Mouse (Mus musculus) ES-Bruce4 (cell line): ENCODE measurements around the gene Ear6. TPM values are rescaled to one million over a fixed set of nuclear protein-coding genes. Genes with fewer than 3 reads are reported as not detected.
A peak's percentile ranks its signal among the peaks of the same experiment; 100 is the strongest.

Experiments
- H3K27ac ChIP-seq: 2 replicates; pipeline ENCODE4 v1.5.1; 2012; ENCODE audit warnings: low read length, inconsistent platforms; ENCODE audit not compliant: insufficient read depth
- H3K27me3 ChIP-seq: 2 replicates; pipeline ENCODE4 v1.6.1; 2012; ENCODE audit warnings: mild to moderate bottlenecking, low read length, inconsistent platforms; ENCODE audit not compliant: control insufficient read depth, poor library complexity, insufficient read depth, severe bottlenecking
- H3K36me3 ChIP-seq: 2 replicates; pipeline ENCODE4 v1.6.1; 2012; ENCODE audit warnings: inconsistent platforms, mild to moderate bottlenecking, low read length, moderate library complexity; ENCODE audit not compliant: control insufficient read depth, poor library complexity, insufficient read depth, severe bottlenecking
- H3K4me1 ChIP-seq: one replicate; pipeline ENCODE4 v1.8.1; 2011; ENCODE audit warnings: low read length; ENCODE audit not compliant: control insufficient read depth, insufficient read depth
- H3K4me3 ChIP-seq: 2 replicates; pipeline ENCODE4 v1.5.1; 2011; ENCODE audit warnings: low read depth, mild to moderate bottlenecking, low read length
- H3K9ac ChIP-seq: 2 replicates; pipeline ENCODE4 v1.6.1; 2012; ENCODE audit warnings: low read depth, mild to moderate bottlenecking, inconsistent platforms; ENCODE audit not compliant: poor library complexity, severe bottlenecking
- H3K9me3 ChIP-seq: replicated peaks from 2 replicates; pipeline ENCODE4 v1.6.1; 2012; ENCODE audit warnings: mild to moderate bottlenecking, low read length, inconsistent platforms; ENCODE audit not compliant: control insufficient read depth, poor library complexity, insufficient read depth, severe bottlenecking
- CTCF ChIP-seq: IDR thresholded peaks from one replicate; pipeline ENCODE4 v1.8.1; 2011; ENCODE audit warnings: low read depth, low read length
- EP300 ChIP-seq: IDR thresholded peaks from 2 replicates; pipeline ENCODE4 v1.6.1; 2011; ENCODE audit warnings: low read depth, low read length; ENCODE audit not compliant: insufficient read depth
- POLR2A ChIP-seq: IDR thresholded peaks from one replicate; pipeline ENCODE4 v1.8.1; 2011; ENCODE audit warnings: low read length; ENCODE audit not compliant: insufficient read depth
- polyA plus RNA-seq: library from polyadenylated mRNA; stranded (reverse); fragments of >200 nt; gene quantifications from 2 replicates; pipeline ENCODE4 v1.2.4, GENCODE M21; 2011; ENCODE audit warnings: low read depth; ENCODE audit not compliant: missing spikeins, insufficient read depth, insufficient read length

Ear6 gene
- polyA plus RNA-seq, 1 experiment, result not detected

- TF ChIP-seq CTCF, result no peak
- no peak for TF ChIP-seq POLR2A
- no peak for TF ChIP-seq EP300
- Histone ChIP-seq H3K9ac (no peak within 1 kb of the TSS), H3K4me3 (no peak within 1 kb of the TSS), H3K4me1 (peaks cover 3% of the 10 kb centered on the region), H3K27me3 (no peaks in the 10 kb centered on the region), H3K9me3 (no peaks in the 10 kb centered on the region), H3K36me3 (peaks cover 36% of the 10 kb centered on the region), H3K27ac (peak within 1 kb of the TSS; percentile 64)
Measured at GRCm38 (mm10) chr14:51892191-51892939, 38.9 kb downstream of the Ear6 start, which contains the start of gene Slc39a2. Gene Slc39a2, plus strand, starts transcription at chr14:51892889.

DNA sequence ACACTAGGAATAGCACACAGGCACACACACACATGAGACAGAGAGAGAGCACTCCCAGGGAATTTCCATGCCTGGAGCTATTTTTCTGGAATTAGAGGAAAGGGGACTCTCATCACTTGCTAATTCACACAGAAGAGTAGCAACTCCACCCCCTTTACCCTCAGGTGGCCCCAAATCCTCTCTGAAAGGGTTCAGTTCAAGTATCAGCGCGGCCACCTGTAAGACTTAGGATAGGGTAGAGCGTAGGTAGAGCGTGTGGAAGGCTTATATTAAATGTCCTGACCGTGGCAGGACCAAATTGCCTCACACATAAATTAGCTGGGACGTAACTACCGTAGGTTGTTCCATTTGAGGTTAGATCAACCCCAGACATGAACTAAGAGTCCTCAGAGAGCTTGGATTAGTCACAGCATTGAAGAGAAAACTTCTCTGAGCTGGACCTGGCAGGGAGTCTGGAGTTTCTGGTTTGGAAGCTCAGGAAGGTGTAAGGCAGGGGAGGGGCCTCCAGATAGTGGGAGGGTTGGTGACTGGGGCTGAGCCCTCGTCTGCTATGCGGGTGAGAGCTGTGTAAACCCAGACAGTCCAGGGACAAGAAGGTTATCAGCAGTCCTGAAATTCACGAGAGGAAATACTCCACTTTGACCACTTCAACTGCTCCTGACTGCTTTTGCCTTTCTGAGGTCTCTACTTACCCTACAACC lies 39.7 kb downstream of the Ear6 start:
- H3K27me3 ChIP-seq, result no peaks in the 10 kb centered on the region
- TF ChIP-seq CTCF (no peak), POLR2A (no peak)
- peak overlapping the region; percentile 64 for H3K27ac ChIP-seq
- H3K36me3 ChIP-seq, result peaks cover 29% of the 10 kb centered on the region
- H3K9me3 ChIP-seq, result no peaks in the 10 kb centered on the region
- H3K4me3 ChIP-seq, result no peak overlapping the region
- peaks cover 3% of the 10 kb centered on the region for H3K4me1 ChIP-seq
- H3K9ac ChIP-seq, result no peak overlapping the region

DNA sequence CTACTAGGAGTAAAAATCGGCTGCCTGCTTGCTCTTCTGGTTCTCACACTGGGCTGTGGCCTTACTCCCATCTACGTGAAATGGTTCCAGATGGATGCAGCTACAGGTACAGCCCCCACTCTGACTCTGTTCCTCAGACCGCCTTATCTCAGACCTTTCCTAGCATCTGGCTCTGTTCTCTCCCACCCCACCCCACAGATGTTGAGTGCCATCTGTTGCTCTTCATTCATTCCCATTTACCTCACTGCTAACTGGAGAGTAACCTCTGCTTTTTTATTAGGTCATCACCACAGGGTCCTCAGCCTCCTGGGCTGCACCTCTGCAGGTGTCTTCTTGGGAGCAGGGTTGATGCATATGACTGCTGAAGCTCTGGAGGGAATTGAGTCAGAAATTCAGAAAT lies 40.3 kb downstream of the Ear6 start:
- TF ChIP-seq CTCF, result no peak
- no peak for TF ChIP-seq POLR2A
- no peak for TF ChIP-seq EP300
- peaks cover 3% of the 10 kb centered on the region for H3K4me1 ChIP-seq
- no peak overlapping the region for H3K9ac ChIP-seq
- H3K4me3 ChIP-seq, result no peak overlapping the region
- H3K9me3 ChIP-seq, result no peaks in the 10 kb centered on the region
- H3K27me3 ChIP-seq, result no peaks in the 10 kb centered on the region
- peaks cover 25% of the 10 kb centered on the region for H3K36me3 ChIP-seq
- H3K27ac ChIP-seq, result no peak overlapping the region

DNA sequence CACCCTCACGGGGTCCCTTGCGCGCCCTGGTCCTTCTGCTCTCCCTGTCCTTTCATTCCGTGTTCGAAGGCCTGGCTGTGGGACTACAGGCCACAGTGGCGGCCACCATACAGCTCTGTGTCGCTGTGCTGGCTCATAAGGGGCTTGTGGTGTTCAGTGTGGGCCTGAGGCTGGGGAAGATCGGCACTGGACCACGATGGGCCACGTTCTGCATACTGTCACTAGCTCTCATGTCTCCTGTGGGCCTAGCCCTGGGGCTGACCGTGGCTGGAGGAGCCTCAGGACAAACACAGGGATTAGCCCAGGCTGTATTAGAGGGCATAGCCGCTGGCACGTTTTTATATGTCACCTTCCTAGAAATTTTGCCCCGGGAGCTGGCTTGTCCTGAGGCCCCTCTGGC lies 41.6 kb downstream of the Ear6 start:
- Histone ChIP-seq H3K36me3 (peaks cover 13% of the 10 kb centered on the region), H3K27ac (no peak overlapping the region), H3K9me3 (no peaks in the 10 kb centered on the region), H3K27me3 (no peaks in the 10 kb centered on the region), H3K9ac (no peak overlapping the region), H3K4me3 (no peak overlapping the region), H3K4me1 (peaks cover 3% of the 10 kb centered on the region)
- no peak for TF ChIP-seq CTCF
- no peak for TF ChIP-seq EP300
- no peak for TF ChIP-seq POLR2A

DNA sequence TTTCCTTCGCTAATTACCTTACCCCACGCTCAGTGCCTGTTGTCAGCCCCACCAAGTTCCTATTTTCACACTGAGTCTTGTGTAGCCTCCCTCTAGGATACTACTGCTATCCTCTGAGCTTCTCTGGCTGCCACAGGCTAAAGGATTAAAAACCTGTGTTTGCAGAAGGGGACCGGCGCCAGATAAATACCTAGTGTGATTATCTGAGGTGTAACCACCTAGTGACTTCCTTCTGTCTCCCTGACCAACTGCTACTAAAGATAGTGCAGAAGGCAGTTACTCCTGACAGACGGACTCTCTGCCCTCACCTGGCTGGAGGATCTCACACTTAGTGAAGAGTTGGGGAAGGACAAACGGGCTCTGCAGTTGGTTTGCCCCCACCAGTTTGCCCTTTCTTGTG lies 42.5 kb downstream of the Ear6 start:
- H3K36me3 ChIP-seq, result peaks cover 7% of the 10 kb centered on the region
- no peak for TF ChIP-seq CTCF
- TF ChIP-seq POLR2A, result no peak
- no peak for TF ChIP-seq EP300

DNA sequence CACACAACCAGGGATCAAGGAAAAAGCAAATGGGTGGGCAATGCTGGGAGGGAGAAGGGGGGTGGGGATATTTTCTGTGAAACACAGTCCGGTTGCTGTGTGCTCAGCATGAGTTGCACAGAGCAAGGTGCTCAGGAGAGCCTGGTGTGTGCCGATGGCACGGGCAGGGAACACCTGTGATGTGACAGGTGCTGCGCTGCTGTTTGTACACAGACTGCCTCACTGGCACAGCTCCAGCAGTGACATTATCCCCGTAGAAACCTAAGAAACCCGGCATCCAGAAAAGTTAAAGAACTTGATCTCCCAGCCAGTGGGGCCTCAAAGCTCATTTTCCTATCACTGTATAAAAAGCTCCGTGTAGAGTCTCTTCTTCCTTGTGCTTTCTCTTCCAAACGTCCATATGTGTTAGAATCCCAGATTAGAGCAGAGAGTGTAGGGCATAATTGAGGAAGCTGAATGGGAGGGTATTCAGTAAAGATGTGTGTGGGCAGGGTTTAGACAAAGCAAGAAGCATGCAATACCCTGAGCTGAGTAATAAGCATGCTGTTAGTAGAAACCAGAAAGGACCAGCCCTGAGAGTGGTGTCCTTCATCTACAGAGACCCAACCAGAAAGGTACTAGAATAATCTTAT lies 43.2 kb downstream of the Ear6 start:
- no peaks in the 10 kb centered on the region for H3K27me3 ChIP-seq
- H3K36me3 ChIP-seq, result peaks cover 2% of the 10 kb centered on the region; the same call in 1 of the 2 replicates
- no peaks in the 10 kb centered on the region for H3K9me3 ChIP-seq
- peaks cover 3% of the 10 kb centered on the region for H3K4me1 ChIP-seq
- no peak overlapping the region for H3K9ac ChIP-seq
- no peak overlapping the region for H3K4me3 ChIP-seq
- TF ChIP-seq CTCF (no peak), EP300 (no peak), POLR2A (no peak)
- H3K27ac ChIP-seq, result no peak overlapping the region

More for the DNA sequence above, 42.5 kb downstream of the Ear6 start:
- Histone ChIP-seq H3K4me3 (no peak overlapping the region), H3K27ac (no peak overlapping the region), H3K9ac (no peak overlapping the region), H3K27me3 (no peaks in the 10 kb centered on the region), H3K4me1 (peaks cover 3% of the 10 kb centered on the region), H3K9me3 (no peaks in the 10 kb centered on the region)
